Mouse (Mus musculus): ENCODE measurements around the gene Tex35. TPM values are rescaled to one million over a fixed set of nuclear protein-coding genes. Genes with fewer than 3 reads are reported as not detected.

Tex35 gene
- polyA plus RNA-seq (2014; fragmentation: Illumina TruSeq; extraction: RNeasy Lipid Tissue Mini Kit (QIAGEN cat#74804); ENCODE audit: low read depth, low replicate concordance) = not detected

DNA sequence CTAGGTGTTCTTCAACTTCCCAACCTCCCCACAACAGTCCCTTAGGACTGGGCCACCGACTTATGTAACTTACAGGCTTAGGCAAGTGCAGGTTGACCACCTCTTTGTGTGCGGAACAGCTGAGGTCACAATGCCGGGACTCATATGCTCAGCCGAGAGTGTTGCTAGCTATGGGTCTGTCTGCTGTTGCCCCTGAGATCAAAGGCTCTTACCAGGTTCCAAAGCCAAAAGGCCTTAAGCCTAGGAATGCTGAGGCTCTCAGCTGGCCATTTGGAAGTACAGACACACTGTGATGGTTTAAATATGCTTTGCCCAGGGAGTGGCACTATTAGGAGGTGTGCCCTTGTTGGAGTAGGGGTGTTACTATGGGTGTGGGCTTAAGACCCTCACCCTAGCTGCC, at the start of gene Tex35:
Gene Tex35 (minus strand): TSS at position 101 of the 400 bp plus-strand sequence.

Other genes with a start within 250 kb of the Tex35 start
- 31.0 TPM for gene Ralgps2, start 169.1 kb downstream of the Tex35 start, polyA plus RNA-seq (2014; fragmentation: Illumina TruSeq; extraction: RNeasy Lipid Tissue Mini Kit (QIAGEN cat#74804); ENCODE audit: low read depth, low replicate concordance)

Data from kidney, adult 10 weeks (tissue).